Mouse (Mus musculus) gastrocnemius, postnatal 36 days (tissue): ENCODE data around the gene Rrp15. TPM values are rescaled to one million over a fixed set of nuclear protein-coding genes. Genes with fewer than 3 reads are reported as not detected.
A peak's percentile ranks its signal among the peaks of the same experiment; 100 is the strongest.
"Not testable (repeated sequence)": the region's sequence is repeated elsewhere in the genome, so short reads cannot be mapped to it uniquely, and the experiment has no call there.

Experiments used
- DNase-seq, 2 experiments: peaks; one replicate each; pipeline ENCODE4 v3.0.0; 2022
- intact Hi-C: fragments of 180-260 bp; cut with DNase I; formaldehyde crosslinking; loops from one replicate; pipeline ENCODE4 v1.15.1; 2025
- long read RNA-seq, 2 experiments: library from polyadenylated mRNA; stranded (forward); transcript quantifications; one replicate each; pipeline ENCODE4 v2.0.0; 2021
- total RNA-seq, 2 experiments: library from RNA; stranded (reverse); gene quantifications; 2 replicates each; pipeline ENCODE4 v1.2.3; 2021

Gene Rrp15
- 10 to 100 TPM; 10.9 to 12.4 TPM for total RNA-seq
- long read RNA-seq, experiment 1, transcript Rrp15-201 (5 exons, 1,321 nt), result major isoform, 15 of 19 reads
- long read RNA-seq, experiment 1, partial matches to known transcripts, result 4 of 19 reads
- long read RNA-seq, experiment 1, other reads (novel, unspliced or antisense), result 0 of 19 reads
- long read RNA-seq, experiment 2, transcript Rrp15-201 (5 exons, 1,321 nt), result major isoform, 25 of 34 reads
- long read RNA-seq, experiment 2, partial matches to known transcripts, result 8 of 34 reads
- long read RNA-seq, experiment 2, other reads (novel, unspliced or antisense), result 1 of 34 reads

- intact Hi-C loops, result no loop called here
- DNase-seq, result peak; percentile 79 to 85
Observed at GRCm38 (mm10) chr1:186748724-186749653, at the start of gene Rrp15. Rrp15 (minus strand) TSS chr1:186749358.

- no peak for DNase-seq
- intact Hi-C loops, result no loop called here
Observed at GRCm38 (mm10) chr1:186797991-186798390, 48.8 kb upstream of the Rrp15 start.

GRCm38 (mm10) chr1:186785359-186785758 lies 36.2 kb upstream of the Rrp15 start:
- intact Hi-C loops, result no loop called here

GRCm38 (mm10) chr1:186780826-186781225 lies 31.7 kb upstream of the Rrp15 start:
- DNase-seq, result no peak
- intact Hi-C loops, result no loop called here

More at GRCm38 (mm10) chr1:186785359-186785758, 36.2 kb upstream of the Rrp15 start:
- no peak for DNase-seq

GRCm38 (mm10) chr1:186773124-186773523 lies 24.0 kb upstream of the Rrp15 start:
- intact Hi-C loops, result no loop called here
- DNase-seq, result no peak

GRCm38 (mm10) chr1:186772547-186773077 lies 23.5 kb upstream of the Rrp15 start:
- intact Hi-C loops, result no loop called here
- no peak for DNase-seq

- no peak for DNase-seq
- intact Hi-C loops, result no loop called here
Observed at GRCm38 (mm10) chr1:186772005-186772404, 22.8 kb upstream of the Rrp15 start.

- intact Hi-C loops, result no loop called here
- DNase-seq, result no peak
Observed at GRCm38 (mm10) chr1:186770659-186771058, 21.5 kb upstream of the Rrp15 start.

- no peak for DNase-seq
- intact Hi-C loops, result no loop called here
Observed at GRCm38 (mm10) chr1:186768392-186768791, 19.2 kb upstream of the Rrp15 start.

- intact Hi-C loops, DNase-seq: not testable (repeated sequence)
Observed at GRCm38 (mm10) chr1:186763451-186763850, 14.3 kb upstream of the Rrp15 start.

GRCm38 (mm10) chr1:186749675-186750283 lies 621 bp upstream of the Rrp15 start:
- intact Hi-C loops, result no loop called here
- DNase-seq, result no peak

- intact Hi-C loops, result no loop called here
- DNase-seq, result no peak
Observed at GRCm38 (mm10) chr1:186739828-186740227, 9.3 kb downstream of the Rrp15 start.

GRCm38 (mm10) chr1:186735537-186735936 lies 13.6 kb downstream of the Rrp15 start:
- no peak for DNase-seq
- intact Hi-C loops, result no loop called here

- no peak for DNase-seq
- intact Hi-C loops, result no loop called here
Observed at GRCm38 (mm10) chr1:186733052-186733451, 16.1 kb downstream of the Rrp15 start.

- no peak for DNase-seq
- intact Hi-C loops, result no loop called here
Observed at GRCm38 (mm10) chr1:186728778-186729177, 20.4 kb downstream of the Rrp15 start.

GRCm38 (mm10) chr1:186726117-186726516 lies 23.0 kb downstream of the Rrp15 start:
- intact Hi-C loops, result no loop called here
- no peak for DNase-seq

- intact Hi-C loops, result loop anchor here (5.0 kb wide), 2 partner anchors 480 to 1040 kb away; no protein-coding TSS in a partner anchor
- no peak for DNase-seq
Observed at GRCm38 (mm10) chr1:186722299-186722698, 26.9 kb downstream of the Rrp15 start.

GRCm38 (mm10) chr1:186721846-186722245 lies 27.3 kb downstream of the Rrp15 start:
- peak; percentile 76 to 85 for DNase-seq
- intact Hi-C loops, result loop anchor here (5.0 kb wide), 2 partner anchors 480 to 1040 kb away; no protein-coding TSS in a partner anchor

- DNase-seq, result no peak
- intact Hi-C loops, result loop anchor here (5.0 kb wide), 2 partner anchors 479 to 1039 kb away; no protein-coding TSS in a partner anchor
Observed at GRCm38 (mm10) chr1:186721166-186721565, 28.0 kb downstream of the Rrp15 start.

- intact Hi-C loops, result loop anchor here (5.0 kb wide), 5 partner anchors 477 to 1172 kb away; no protein-coding TSS in a partner anchor
- DNase-seq, result no peak
Observed at GRCm38 (mm10) chr1:186719708-186720107, 29.4 kb downstream of the Rrp15 start.
